Mouse (Mus musculus) MEL (cell line): ENCODE results near the gene Dlat. TPM values are rescaled to one million over a fixed set of nuclear protein-coding genes. Genes with fewer than 3 reads are reported as not detected.

Source experiments
- DNase-seq: peaks from one replicate; pipeline ENCODE4 v3.0.0; 2011; ENCODE audit warnings: low read depth, low spot score
- H3K27ac ChIP-seq: 2 replicates; pipeline ENCODE4 v1.5.1; 2012; ENCODE audit warnings: low read depth, mild to moderate bottlenecking, control low read depth, low read length, moderate library complexity; ENCODE audit not compliant: control insufficient read depth
- H3K27me3 ChIP-seq, 2 experiments: fragments of 150-350 bp in 1 of 2; sonication (generic) in 1 of 2; 2 replicates each; pipeline ENCODE4 v1.6.1; 2012; ENCODE audit warnings: low read length in 2 of 2, mild to moderate bottlenecking in 2 of 2, improper control_type of control experiment in 1 of 2, moderate library complexity in 1 of 2; ENCODE audit not compliant: insufficient read depth in 2 of 2, control insufficient read depth in 1 of 2
- H3K36me3 ChIP-seq, 2 experiments: 2 replicates each; pipeline ENCODE4 v1.6.1; 2012 to 2014; ENCODE audit warnings: low read length in 2 of 2, improper control_type of control experiment in 1 of 2, inconsistent platforms in 1 of 2, mild to moderate bottlenecking in 1 of 2; ENCODE audit not compliant: insufficient read depth in 2 of 2, control insufficient read depth in 1 of 2
- H3K4me1 ChIP-seq, 2 experiments: fragments of 150-350 bp in 1 of 2; sonication (generic) in 1 of 2; 2 replicates each; pipeline ENCODE4 v1.6.1; 2012; ENCODE audit warnings: low read length in 2 of 2, improper control_type of control experiment in 1 of 2, mild to moderate bottlenecking in 1 of 2; ENCODE audit not compliant: insufficient read depth in 2 of 2, control insufficient read depth in 1 of 2
- H3K4me3 ChIP-seq, 2 experiments: fragments of 150-350 bp in 1 of 2; sonication (generic) in 1 of 2; 2 replicates each; pipeline ENCODE4 v1.5.1; 2012; ENCODE audit warnings: low read depth in 2 of 2, low read length in 2 of 2, mild to moderate bottlenecking in 2 of 2, moderate library complexity in 2 of 2, control low read depth in 1 of 2, improper control_type of control experiment in 1 of 2; ENCODE audit not compliant: control insufficient read depth in 1 of 2, insufficient read depth in 1 of 2
- H3K79me2 ChIP-seq: 2 replicates; pipeline ENCODE4 v1.6.1; 2012; ENCODE audit warnings: mild to moderate bottlenecking, low read length, moderate library complexity; ENCODE audit not compliant: control insufficient read depth, poor library complexity, insufficient read depth
- H3K9ac ChIP-seq: 2 replicates; pipeline ENCODE4 v1.6.1; 2012; ENCODE audit warnings: low read depth, mild to moderate bottlenecking, control low read depth, low read length, moderate library complexity; ENCODE audit not compliant: control insufficient read depth, poor library complexity, severe bottlenecking
- H3K9me3 ChIP-seq: fragments of 150-350 bp; sonication (generic); replicated peaks from 2 replicates; pipeline ENCODE4 v1.6.1; 2012; ENCODE audit warnings: mild to moderate bottlenecking, low read length, improper control_type of control experiment, moderate library complexity; ENCODE audit not compliant: insufficient read depth
- BHLHE40 ChIP-seq: IDR thresholded peaks from 2 replicates; pipeline ENCODE4 v1.6.1; 2012; ENCODE audit warnings: low read depth, mild to moderate bottlenecking, inconsistent platforms, low read length, improper control_type of control experiment, borderline replicate concordance
- CHD1 ChIP-seq: IDR thresholded peaks from 2 replicates; pipeline ENCODE4 v1.6.1; 2012; ENCODE audit warnings: low read depth, mild to moderate bottlenecking, inconsistent platforms, low read length, improper control_type of control experiment
- CHD2 ChIP-seq: IDR thresholded peaks from 2 replicates; pipeline ENCODE4 v1.6.1; 2011; ENCODE audit warnings: low read length, improper control_type of control experiment
- E2F4 ChIP-seq: IDR thresholded peaks from 2 replicates; pipeline ENCODE4 v1.6.1; 2011; ENCODE audit warnings: low read depth, low read length, improper control_type of control experiment, borderline replicate concordance
- EP300 ChIP-seq, 2 experiments: IDR thresholded peaks; 2 replicates each; pipeline ENCODE4 v1.6.1; 2011; ENCODE audit warnings: improper control_type of control experiment in 2 of 2, low read length in 2 of 2, low read depth in 1 of 2, mild to moderate bottlenecking in 1 of 2
- ETS1 ChIP-seq: IDR thresholded peaks from 2 replicates; pipeline ENCODE4 v1.6.1; 2012; ENCODE audit warnings: low read depth, mild to moderate bottlenecking, inconsistent platforms, low read length, improper control_type of control experiment, moderate library complexity
- GABPA ChIP-seq: IDR thresholded peaks from 2 replicates; pipeline ENCODE4 v1.6.1; 2012; ENCODE audit warnings: low read depth, mild to moderate bottlenecking, inconsistent platforms, low read length, improper control_type of control experiment, moderate library complexity
- HCFC1 ChIP-seq: IDR thresholded peaks from 2 replicates; pipeline ENCODE4 v1.6.1; 2012; ENCODE audit warnings: low read depth, mild to moderate bottlenecking, inconsistent platforms, low read length, improper control_type of control experiment, moderate library complexity
- MAFK ChIP-seq: IDR thresholded peaks from 2 replicates; pipeline ENCODE4 v1.6.1; 2011; ENCODE audit warnings: low read depth, mild to moderate bottlenecking, low read length, improper control_type of control experiment, borderline replicate concordance
- MAX ChIP-seq: IDR thresholded peaks from 2 replicates; pipeline ENCODE4 v1.6.1; 2011; ENCODE audit warnings: low read length, improper control_type of control experiment
- MXI1 ChIP-seq: IDR thresholded peaks from 2 replicates; pipeline ENCODE4 v1.6.1; 2011; ENCODE audit warnings: mild to moderate bottlenecking, low read depth, low read length, improper control_type of control experiment
- MYB ChIP-seq: IDR thresholded peaks from 2 replicates; pipeline ENCODE4 v1.6.1; 2011; ENCODE audit warnings: mild to moderate bottlenecking, low read depth, low read length, improper control_type of control experiment
- NELFE ChIP-seq: IDR thresholded peaks from 2 replicates; pipeline ENCODE4 v1.6.1; 2011; ENCODE audit warnings: low read depth, low read length, improper control_type of control experiment
- POLR2AphosphoS2 ChIP-seq: IDR thresholded peaks from 2 replicates; pipeline ENCODE4 v1.6.1; 2011; ENCODE audit warnings: low read length, improper control_type of control experiment
- POLR2AphosphoS5 ChIP-seq: IDR thresholded peaks from 2 replicates; pipeline ENCODE4 v1.6.1; 2012; ENCODE audit warnings: low read depth, borderline replicate concordance, mild to moderate bottlenecking, inconsistent platforms, low read length, moderate library complexity, mixed read lengths
- RAD21 ChIP-seq: IDR thresholded peaks from 2 replicates; pipeline ENCODE4 v1.6.1; 2011; ENCODE audit warnings: mild to moderate bottlenecking, low read depth, low read length, improper control_type of control experiment
- SIN3A ChIP-seq: IDR thresholded peaks from 2 replicates; pipeline ENCODE4 v1.6.1; 2012; ENCODE audit warnings: low read length, improper control_type of control experiment, inconsistent platforms
- TAL1 ChIP-seq: IDR thresholded peaks from 2 replicates; pipeline ENCODE4 v1.6.1; 2012; ENCODE audit warnings: mild to moderate bottlenecking, inconsistent platforms, low read length, moderate library complexity, mixed read lengths
- TBP ChIP-seq: IDR thresholded peaks from 2 replicates; pipeline ENCODE4 v1.8.0; 2011; ENCODE audit warnings: low read depth, low read length, improper control_type of control experiment
- TCF12 ChIP-seq: IDR thresholded peaks from 2 replicates; pipeline ENCODE4 v1.6.1; 2014; ENCODE audit warnings: low read depth, mild to moderate bottlenecking, inconsistent platforms, low read length, improper control_type of control experiment, moderate library complexity
- ZC3H11A ChIP-seq: IDR thresholded peaks from 2 replicates; pipeline ENCODE4 v1.6.1; 2012; ENCODE audit warnings: low read depth, mild to moderate bottlenecking, inconsistent platforms, low read length, improper control_type of control experiment
- ZKSCAN1 ChIP-seq: IDR thresholded peaks from 2 replicates; pipeline ENCODE4 v1.6.1; 2012; ENCODE audit warnings: low read depth, mild to moderate bottlenecking, inconsistent platforms, low read length, improper control_type of control experiment, moderate library complexity
- ZMIZ1 ChIP-seq: IDR thresholded peaks from 2 replicates; pipeline ENCODE4 v1.6.1; 2012; ENCODE audit warnings: low read depth, mild to moderate bottlenecking, inconsistent platforms, low read length, improper control_type of control experiment, moderate library complexity
- ZNF384 ChIP-seq: IDR thresholded peaks from 2 replicates; pipeline ENCODE4 v1.6.1; 2012; ENCODE audit warnings: low read depth, mild to moderate bottlenecking, inconsistent platforms, low read length, improper control_type of control experiment
- polyA plus RNA-seq, 2 experiments: library from polyadenylated mRNA; stranded (reverse) in 1 of 2; unstranded in 1 of 2; fragments of >175 nt in 1 of 2; fragments of >200 nt in 1 of 2; gene quantifications; 2 replicates each; pipeline versions ENCODE4 v1.2.1 to v1.2.4; 2012; ENCODE audit warnings: low replicate concordance in 2 of 2, low read depth in 1 of 2; ENCODE audit not compliant: insufficient read length in 2 of 2, insufficient read depth in 1 of 2, missing spikeins in 1 of 2
- total RNA-seq: library from RNA; depleted of rRNA; stranded (reverse); fragments of 300-350 nt; gene quantifications from 2 replicates; pipeline ENCODE4 v1.2.3, GENCODE M21; 2012

Dlat gene
- total and polyA plus RNA-seq, 3 experiments = 52.2 to 77.4 TPM; not detected in 1

- Histone ChIP-seq H3K36me3 (peaks cover 11 to 19% of the 10 kb centered on the region in 2 experiments), H3K4me3 (peak overlapping the region; percentile 94 to 98), H3K4me1 (peaks cover 1 to 7% of the 10 kb centered on the region in 2 experiments; a peak in 2 of 4 replicates), H3K9me3 (no peaks in the 10 kb centered on the region), H3K9ac (peak overlapping the region; percentile 89), H3K79me2 (peaks cover 20% of the 10 kb centered on the region), H3K27ac (peak overlapping the region; percentile 59), H3K27me3 (no peaks in the 10 kb centered on the region)
- TF ChIP-seq NELFE = no peak
- no peak for TF ChIP-seq ZMIZ1
- no peak for TF ChIP-seq CHD1
- no peak for TF ChIP-seq POLR2AphosphoS2
- peak in 1 of 2 experiments; percentile 33; a peak in 1 of 4 replicates for TF ChIP-seq EP300 (IDR thresholded peaks at IDR 0.05; ENCODE audit: low read depth in 1 of 2, low read length in 2 of 2)
- TF ChIP-seq TBP = 0 out of 2 replicates have a peak, but pooled peaks have one; percentile 45
- TF ChIP-seq TCF12 = 0 out of 2 replicates have a peak, but pooled peaks have one; percentile 12
- no peak for TF ChIP-seq POLR2AphosphoS5
- 0 out of 2 replicates have a peak, but pooled peaks have one; percentile 23 for TF ChIP-seq MAFK
- TF ChIP-seq BHLHE40 = no peak
- peak; percentile 45; the same call in 1 of the 2 replicates for TF ChIP-seq HCFC1
- no peak for TF ChIP-seq MYB
- no peak for TF ChIP-seq ETS1
- TF ChIP-seq MAX = 0 out of 2 replicates have a peak, but pooled peaks have one; percentile 36
- no peak for TF ChIP-seq CHD2
- no peak for TF ChIP-seq RAD21
- TF ChIP-seq SIN3A = peak; percentile 75
- 0 out of 2 replicates have a peak, but pooled peaks have one; percentile 30 for TF ChIP-seq MXI1
- no peak for TF ChIP-seq TAL1
- TF ChIP-seq GABPA = no peak
- DNase-seq = peak; percentile 85
Observed at GRCm38 (mm10) chr9:50658391-50658790, 1.2 kb downstream of the Dlat start.

- TF ChIP-seq ZKSCAN1 = no peak
- TF ChIP-seq MAFK = no peak
- TF ChIP-seq EP300 (IDR thresholded peaks at IDR 0.05; ENCODE audit: low read depth in 1 of 2, low read length in 2 of 2) = no peak
- TF ChIP-seq POLR2AphosphoS2 = no peak
- no peak for TF ChIP-seq TAL1
- TF ChIP-seq E2F4 = no peak
- TF ChIP-seq ZNF384 = no peak
- TF ChIP-seq MAX = no peak
- TF ChIP-seq POLR2AphosphoS5 = no peak
- TF ChIP-seq GABPA = no peak
- TF ChIP-seq ZC3H11A = no peak
- no peak for TF ChIP-seq BHLHE40
- no peak for TF ChIP-seq TCF12
- no peak for TF ChIP-seq CHD2
- TF ChIP-seq TBP = no peak
- no peak overlapping the region for H3K9ac ChIP-seq
- no peaks in the 10 kb centered on the region for H3K79me2 ChIP-seq
- no peaks in the 10 kb centered on the region for H3K4me1 ChIP-seq
- H3K36me3 ChIP-seq = peaks cover 0 to 28% of the 10 kb centered on the region in 2 experiments; a peak in 3 of 4 replicates
- H3K4me3 ChIP-seq = no peak overlapping the region
- no peaks in the 10 kb centered on the region for H3K27me3 ChIP-seq
- no peaks in the 10 kb centered on the region for H3K9me3 ChIP-seq
- H3K27ac ChIP-seq = no peak overlapping the region
- DNase-seq = peak; percentile 13
Observed at GRCm38 (mm10) chr9:50650503-50650902, 9.1 kb downstream of the Dlat start.
